Mouse (Mus musculus) neural tube, embryonic 14.5 days (tissue): ENCODE results near the gene Ino80b. TPM values are rescaled to one million over a fixed set of nuclear protein-coding genes. Genes with fewer than 3 reads are reported as not detected.
A peak's percentile ranks its signal among the peaks of the same experiment; 100 is the strongest.

Experiments
- ATAC-seq: fragments of 200-750 bp; cut with Nextera tagmentation; 2 replicates; pipeline ENCODE4 v1.8.0; 2017; ENCODE audit warnings: low read depth, mild to moderate bottlenecking, moderate TSS enrichment, moderate library complexity
- H3K27ac ChIP-seq: fragments of 300-500 bp; sonication (generic); 2 replicates; pipeline ENCODE4 v1.5.1; 2014; ENCODE audit warnings: low read depth, mild to moderate bottlenecking, control low read depth, low read length, moderate library complexity, mixed read lengths
- H3K27me3 ChIP-seq: fragments of 300-500 bp; sonication (generic); 2 replicates; pipeline ENCODE4 v1.6.1; 2014; ENCODE audit warnings: low read length; ENCODE audit not compliant: control insufficient read depth, insufficient read depth
- H3K36me3 ChIP-seq: fragments of 300-500 bp; sonication (generic); 2 replicates; pipeline ENCODE4 v1.6.1; 2014; ENCODE audit warnings: low read length, mixed read lengths; ENCODE audit not compliant: control insufficient read depth, insufficient read depth
- H3K4me1 ChIP-seq: fragments of 300-500 bp; sonication (generic); 2 replicates; pipeline ENCODE4 v1.6.1; 2014; ENCODE audit warnings: low read length; ENCODE audit not compliant: control insufficient read depth, insufficient read depth
- H3K4me2 ChIP-seq: fragments of 300-500 bp; sonication (generic); 2 replicates; pipeline ENCODE4 v1.6.1; 2014; ENCODE audit warnings: mild to moderate bottlenecking, low read depth, low read length, control low read depth
- H3K4me3 ChIP-seq: fragments of 300-500 bp; sonication (generic); 2 replicates; pipeline ENCODE4 v1.5.1; 2014; ENCODE audit warnings: low read depth, low read length, control low read depth, mixed read lengths
- H3K9ac ChIP-seq: fragments of 300-500 bp; sonication (generic); replicated peaks from 2 replicates; pipeline ENCODE4 v1.6.1; 2014; ENCODE audit warnings: low read depth, mild to moderate bottlenecking, control low read depth, low read length, mixed read lengths
- H3K9me3 ChIP-seq: fragments of 300-500 bp; sonication (generic); 2 replicates; pipeline ENCODE4 v1.6.1; 2016; ENCODE audit warnings: low read length; ENCODE audit not compliant: control insufficient read depth
- WGBS: fragments of 180-500 bp; shearing (Covaris S2); extraction: QIAGEN DNeasy Blood & Tissue Kit; methylation state at CpG from one replicate; pipeline ENCODE4 v1.1.7; 2014; 5-methylcytosine and 5-hydroxymethylcytosine counted together
- polyA plus RNA-seq: library from polyadenylated mRNA; unstranded; fragments of >200 nt; fragmentation: Nextera tagmentation; extraction: Ambion mirVana; gene quantifications from 2 replicates; pipeline ENCODE4 v1.2.1, GENCODE M21; 2014

The Ino80b gene
- polyA plus RNA-seq: 13.5 and 14.3 TPM in 2 replicates

DNA sequence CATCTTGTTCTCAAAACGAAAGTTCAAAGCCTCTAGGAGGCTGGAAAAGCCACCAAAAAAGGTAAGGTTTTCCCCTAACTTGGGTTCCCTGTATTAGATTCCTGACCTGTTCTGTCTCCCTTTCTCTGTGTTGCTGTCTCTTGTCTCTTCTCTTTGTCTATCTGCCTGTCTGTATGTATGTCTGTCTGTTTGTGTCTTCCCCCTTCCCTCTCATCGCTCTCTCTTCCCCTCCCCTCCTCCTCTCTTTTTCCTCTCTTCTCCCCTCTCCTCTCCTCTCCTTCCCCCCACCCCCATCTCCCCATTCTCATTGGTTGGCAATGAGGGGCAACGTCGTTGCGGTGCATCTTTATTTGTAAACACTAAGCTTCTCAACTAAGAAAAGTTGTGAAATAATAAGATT is at the start of gene Ino80b:
Gene Ino80b, minus strand, starts transcription at position 101 of the 400 bp plus-strand sequence.
- Histone ChIP-seq H3K4me2 (peak within 1 kb of the TSS; percentile 83), H3K9me3 (no peaks in the 10 kb centered on the region), H3K27me3 (no peaks in the 10 kb centered on the region), H3K36me3 (no peaks in the 10 kb centered on the region), H3K4me3 (peak within 1 kb of the TSS; percentile 68), H3K27ac (peak within 1 kb of the TSS; percentile 46; the same call in 1 of the 2 replicates), H3K4me1 (peaks cover 25% of the 10 kb centered on the region), H3K9ac (peak within 1 kb of the TSS; percentile 63)
- no peak for ATAC-seq
- 25% methylated on average over 5 of the region's 5 CpGs for WGBS

DNA sequence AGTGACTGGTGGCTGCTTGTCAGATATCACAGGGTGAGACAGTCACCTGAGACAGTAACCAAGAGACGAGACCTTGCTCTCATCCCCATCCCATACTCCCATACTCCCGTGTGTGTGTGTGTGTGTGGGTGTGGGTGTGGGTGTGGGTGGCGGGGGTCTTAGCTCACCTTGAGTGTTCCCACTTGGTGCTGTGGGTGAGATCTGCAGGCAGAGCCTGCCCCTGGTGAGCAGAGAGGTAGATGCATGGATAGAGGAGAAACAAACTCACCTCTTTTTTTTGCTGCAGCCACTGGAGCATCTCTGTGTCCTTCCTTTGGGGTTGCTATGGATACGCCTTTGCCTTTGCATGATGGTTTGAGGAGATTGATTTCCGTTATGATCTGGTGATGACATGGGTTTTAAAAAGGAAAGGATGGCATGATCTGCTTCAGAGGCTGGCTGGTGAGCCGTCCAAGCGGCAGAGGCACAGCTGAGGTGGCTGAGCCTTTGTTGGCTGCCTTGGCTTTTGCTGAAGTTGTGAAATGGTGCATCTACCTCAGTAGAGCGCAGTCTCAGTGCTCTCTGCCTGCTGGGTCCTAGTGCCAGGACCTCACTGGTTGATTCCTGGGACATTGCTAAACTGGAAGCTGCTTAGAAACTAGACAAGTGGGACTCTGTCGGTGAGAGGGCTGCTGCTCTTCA is 47.1 kb upstream of the Ino80b start:
- Histone ChIP-seq H3K27ac (peak overlapping the region; percentile 45), H3K36me3 (no peaks in the 10 kb centered on the region), H3K9ac (peak overlapping the region; percentile 46), H3K4me3 (peak overlapping the region; percentile 35), H3K4me1 (peaks cover 11% of the 10 kb centered on the region; the same call in 1 of the 2 replicates), H3K4me2 (peak overlapping the region; percentile 44), H3K27me3 (no peaks in the 10 kb centered on the region), H3K9me3 (no peaks in the 10 kb centered on the region)
- ATAC-seq: peak; percentile 75
- 63% methylated on average over 9 of the region's 9 CpGs for WGBS

DNA sequence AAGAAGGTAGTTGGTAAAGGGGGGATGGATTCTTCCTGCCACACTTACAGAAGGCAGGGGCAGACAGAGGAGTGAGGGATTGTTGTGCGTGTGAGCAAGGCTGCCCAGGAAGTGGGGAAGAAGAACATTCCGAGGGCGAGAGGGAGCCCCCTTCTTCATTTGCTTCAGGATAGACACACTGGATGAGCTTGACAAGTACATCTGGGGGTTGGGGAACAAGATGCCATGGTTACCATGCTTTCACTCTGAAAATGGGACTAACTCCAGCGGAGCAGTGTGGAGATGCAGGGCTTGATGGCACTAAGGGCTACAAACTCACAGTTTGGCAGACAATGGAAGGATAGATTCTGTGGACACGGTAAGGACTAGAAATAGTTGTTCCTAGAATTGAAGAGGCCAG is 45.8 kb upstream of the Ino80b start:
- Histone ChIP-seq H3K4me3 (peak overlapping the region; percentile 3; the same call in 1 of the 2 replicates), H3K4me1 (peaks cover 21% of the 10 kb centered on the region), H3K9me3 (no peaks in the 10 kb centered on the region), H3K27ac (no peak overlapping the region), H3K27me3 (no peaks in the 10 kb centered on the region), H3K36me3 (no peaks in the 10 kb centered on the region), H3K4me2 (peak overlapping the region; percentile 44), H3K9ac (no peak overlapping the region)
- ATAC-seq: no peak
- WGBS: 78% methylated on average over 5 of the region's 5 CpGs

DNA sequence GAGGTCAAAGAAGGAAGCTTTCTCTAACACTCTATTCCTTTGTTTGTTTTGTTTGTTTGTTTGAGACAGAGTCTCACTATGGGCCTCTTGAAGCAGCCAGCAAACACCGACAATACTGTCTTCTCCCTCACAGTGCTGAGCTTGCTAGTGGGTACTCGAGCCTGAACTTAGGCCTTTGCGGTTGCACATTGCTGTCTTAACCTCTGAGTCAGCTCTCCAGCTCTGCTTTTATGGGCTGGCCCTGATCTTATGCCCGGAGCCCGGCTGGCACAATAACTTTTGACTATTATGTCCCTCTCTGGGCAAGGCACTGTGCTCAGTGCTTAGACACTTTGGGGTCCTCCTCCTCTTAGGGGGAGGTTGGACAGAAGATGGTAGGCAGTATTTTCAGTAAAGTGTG is 44.6 kb upstream of the Ino80b start:
- no peak overlapping the region for H3K27ac ChIP-seq
- no peaks in the 10 kb centered on the region for H3K36me3 ChIP-seq
- no peak overlapping the region for H3K9ac ChIP-seq
- H3K27me3 ChIP-seq: no peaks in the 10 kb centered on the region
- H3K9me3 ChIP-seq: no peaks in the 10 kb centered on the region
- no peak overlapping the region for H3K4me3 ChIP-seq
- H3K4me2 ChIP-seq: no peak overlapping the region
- 82% methylated on average over 5 of the region's 5 CpGs for WGBS
- peaks cover 21% of the 10 kb centered on the region for H3K4me1 ChIP-seq
- ATAC-seq: no peak

DNA sequence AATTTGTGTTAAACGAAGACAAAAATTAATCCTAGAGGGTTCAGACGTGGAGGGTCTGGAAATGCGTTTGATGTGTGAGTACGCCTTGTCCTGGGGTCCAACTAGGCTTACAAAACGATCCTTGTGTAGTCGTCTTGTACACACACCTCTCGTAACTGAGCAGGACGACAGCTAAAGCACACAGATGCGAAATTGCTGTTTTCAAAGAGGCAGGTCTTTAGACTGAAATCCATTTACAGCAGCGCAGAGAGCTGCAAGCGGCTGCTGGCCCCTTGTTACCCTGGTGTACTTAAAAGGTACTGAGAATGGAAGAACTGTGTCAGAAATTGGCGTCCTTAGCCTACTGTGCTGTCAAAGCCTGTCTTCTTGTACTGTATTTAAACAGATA is 41.0 kb upstream of the Ino80b start:
- peak overlapping the region; percentile 81 for H3K4me3 ChIP-seq
- under 1% methylated on average over 12 of the region's 12 CpGs for WGBS
- ATAC-seq: no peak; the same call in 1 of the 2 replicates

DNA sequence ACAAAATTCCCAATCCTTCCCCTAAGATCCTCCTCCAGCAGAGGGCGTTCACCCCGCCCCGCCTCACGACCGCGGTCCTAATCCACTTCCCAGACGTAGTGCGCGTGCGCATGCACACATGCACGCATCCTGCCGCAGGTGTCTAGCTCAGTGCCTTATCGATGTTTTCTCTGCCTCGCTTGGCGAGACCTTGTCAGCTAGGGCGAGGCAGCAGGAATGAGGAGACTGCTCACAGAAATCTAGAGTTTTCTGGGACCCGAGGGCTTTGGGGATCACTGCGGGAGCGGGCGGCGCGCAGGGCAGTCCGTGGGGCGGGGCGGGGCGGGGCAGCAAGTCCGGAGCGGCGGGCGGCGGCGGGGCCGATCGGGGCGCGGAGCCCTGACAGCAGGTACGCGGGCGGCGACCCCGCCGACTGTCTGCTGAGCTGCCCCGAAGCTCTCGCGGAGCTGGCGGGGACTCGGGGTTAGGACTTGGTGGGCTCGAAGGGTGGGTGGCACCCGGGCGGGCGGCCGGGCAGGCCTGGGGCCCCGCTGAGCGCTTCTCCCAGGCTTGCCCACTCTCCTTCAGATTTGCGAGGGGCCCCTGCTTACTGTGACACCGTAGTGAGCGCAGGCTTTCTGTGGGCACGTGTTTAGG is 40.5 kb upstream of the Ino80b start, which contains the start of gene Dctn1:
Gene Dctn1, plus strand, starts transcription at position 314 of the 636 bp plus-strand sequence.
- Histone ChIP-seq H3K4me2 (peak within 1 kb of the TSS; percentile 87), H3K4me3 (peak within 1 kb of the TSS; percentile 81), H3K36me3 (no peaks in the 10 kb centered on the region), H3K9ac (peak within 1 kb of the TSS; percentile 82), H3K9me3 (no peaks in the 10 kb centered on the region), H3K27ac (peak within 1 kb of the TSS; percentile 93), H3K27me3 (peaks cover 19% of the 10 kb centered on the region), H3K4me1 (peaks cover 20% of the 10 kb centered on the region)
- peak; percentile 84 for ATAC-seq
- WGBS: under 1% methylated on average over 58 of the region's 58 CpGs

More for the DNA sequence above, 41.0 kb upstream of the Ino80b start:
- Histone ChIP-seq H3K27me3 (peaks cover 14% of the 10 kb centered on the region), H3K9ac (peak overlapping the region; percentile 82), H3K9me3 (no peaks in the 10 kb centered on the region), H3K4me2 (peak overlapping the region; percentile 87), H3K27ac (peak overlapping the region; percentile 93), H3K36me3 (no peaks in the 10 kb centered on the region), H3K4me1 (peaks cover 20% of the 10 kb centered on the region)

DNA sequence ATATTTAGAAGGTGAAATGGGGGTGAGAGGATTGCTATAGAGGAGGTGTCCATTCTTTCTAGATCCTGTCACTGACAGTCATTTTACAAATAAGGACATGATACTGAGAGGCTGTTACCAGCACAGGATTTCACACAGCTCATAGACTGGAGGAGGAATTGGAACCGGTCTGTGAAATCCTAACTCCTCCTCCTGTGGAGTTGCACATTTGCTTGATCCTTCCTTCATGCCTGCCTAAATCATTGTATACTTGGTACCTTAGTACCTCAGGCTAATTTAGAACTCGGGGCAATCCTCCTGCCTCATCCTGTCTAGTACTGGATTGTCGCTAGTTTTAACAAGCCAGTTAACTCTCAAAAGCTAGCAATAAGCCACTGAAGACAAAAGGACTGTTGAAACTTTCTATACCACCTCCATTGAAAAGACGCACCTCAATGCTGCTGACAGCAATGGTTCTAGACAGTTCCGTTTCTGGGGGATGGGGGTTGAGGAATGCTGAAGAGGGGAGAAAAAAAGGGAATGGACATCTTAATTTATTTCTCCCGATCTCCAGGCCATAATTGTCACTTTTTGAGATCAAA is 39.9 kb upstream of the Ino80b start:
- 4% methylated on average over 6 of the region's 6 CpGs for WGBS
- H3K4me1 ChIP-seq: peaks cover 18% of the 10 kb centered on the region
- ATAC-seq: peak; percentile 29; the same call in 1 of the 2 replicates

DNA sequence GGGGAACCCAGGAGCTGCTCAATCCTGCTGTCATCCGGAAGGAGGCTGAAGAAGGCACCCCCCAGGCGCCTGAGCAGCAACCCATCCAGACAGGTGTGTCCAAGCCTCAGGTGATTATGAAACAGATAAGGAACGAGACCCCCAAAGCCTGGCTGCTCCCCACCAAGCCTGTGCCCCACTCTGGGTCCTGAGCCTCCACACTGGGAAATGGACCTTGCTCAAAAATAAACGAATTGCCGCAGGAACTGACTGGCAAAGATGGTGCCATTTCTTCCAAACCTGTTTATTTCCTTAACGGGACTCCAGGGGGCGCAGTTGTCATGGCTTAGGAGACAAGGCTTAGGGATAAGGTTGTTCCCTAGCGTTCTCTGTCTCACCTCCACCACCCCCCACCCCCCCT is 37.5 kb upstream of the Ino80b start:
- peak overlapping the region; percentile 38 for H3K4me2 ChIP-seq
- 0 out of 2 replicates have a peak overlapping the region, but pooled peaks have one; percentile 11 for H3K9ac ChIP-seq
- H3K4me1 ChIP-seq: peaks cover 14% of the 10 kb centered on the region
- under 1% methylated on average over 8 of the region's 8 CpGs for WGBS
- no peaks in the 10 kb centered on the region for H3K9me3 ChIP-seq
- no peak overlapping the region for H3K27ac ChIP-seq
- ATAC-seq: no peak
- no peaks in the 10 kb centered on the region for H3K36me3 ChIP-seq
- H3K27me3 ChIP-seq: peaks cover 24% of the 10 kb centered on the region
- H3K4me3 ChIP-seq: peak overlapping the region; percentile 24

More for the DNA sequence above, 39.9 kb upstream of the Ino80b start:
- Histone ChIP-seq H3K27me3 (peaks cover 24% of the 10 kb centered on the region), H3K4me2 (peak overlapping the region; percentile 87), H3K9me3 (no peaks in the 10 kb centered on the region), H3K9ac (peak overlapping the region; percentile 82; the same call in 1 of the 2 replicates), H3K4me3 (peak overlapping the region; percentile 81), H3K27ac (peak overlapping the region; percentile 93), H3K36me3 (no peaks in the 10 kb centered on the region)
